Mouse (Mus musculus) myocyte (in vitro differentiated cells): Measurements from ENCODE around the gene Mrpl3. TPM values are rescaled to one million over a fixed set of nuclear protein-coding genes. Genes with fewer than 3 reads are reported as not detected.
"Not testable (repeated sequence)": the region's sequence is repeated elsewhere in the genome, so short reads cannot be mapped to it uniquely, and the experiment has no call there.

ENCODE experiments used
- H3K27me3 ChIP-seq: one replicate; pipeline ENCODE4 v1.6.1; 2011; ENCODE audit not compliant: control insufficient read depth, insufficient read depth, insufficient read length
- H3K36me3 ChIP-seq: one replicate; pipeline ENCODE4 v1.6.1; 2011; ENCODE audit not compliant: control insufficient read depth, insufficient read depth
- H3K4me2 ChIP-seq: one replicate; pipeline ENCODE4 v1.6.1; 2011; ENCODE audit warnings: low read depth, control low read depth
- H3K4me3 ChIP-seq: one replicate; pipeline ENCODE4 v1.5.1; 2011; ENCODE audit warnings: mild to moderate bottlenecking, control low read depth, moderate library complexity
- H3K79me2 ChIP-seq: one replicate; pipeline ENCODE4 v1.6.1; 2011; ENCODE audit not compliant: control insufficient read depth, insufficient read depth
- H3ac ChIP-seq: one replicate; pipeline ENCODE4 v1.6.1; 2011; ENCODE audit not compliant: control insufficient read depth, insufficient read length
- CEBPB ChIP-seq: IDR thresholded peaks from 2 replicates; pipeline ENCODE4 v1.6.1; 2011; ENCODE audit warnings: mild to moderate bottlenecking, moderate library complexity; ENCODE audit not compliant: poor library complexity, insufficient read depth, severe bottlenecking
- MAX ChIP-seq: IDR thresholded peaks from one replicate; pipeline ENCODE4 v1.6.1; 2011; ENCODE audit warnings: low read depth, mild to moderate bottlenecking, control low read depth
- MYOG ChIP-seq, 3 experiments: IDR thresholded peaks; one replicate each; pipeline ENCODE4 v1.6.1; 2011; ENCODE audit warnings: control low read depth in 2 of 3, low read depth in 2 of 3, mild to moderate bottlenecking in 2 of 3; ENCODE audit not compliant: insufficient read length in 2 of 3, control insufficient read depth in 1 of 3, insufficient read depth in 1 of 3
- POLR2A ChIP-seq: IDR thresholded peaks from one replicate; pipeline ENCODE4 v1.6.1; 2011; ENCODE audit warnings: low read depth, mild to moderate bottlenecking, control low read depth, moderate library complexity; ENCODE audit not compliant: insufficient read length
- POLR2AphosphoS2 ChIP-seq: IDR thresholded peaks from one replicate; pipeline ENCODE4 v1.6.1; 2011; ENCODE audit warnings: low read depth, control low read depth; ENCODE audit not compliant: insufficient read length
- REST ChIP-seq: IDR thresholded peaks from one replicate; pipeline ENCODE4 v1.6.1; 2011; ENCODE audit warnings: mild to moderate bottlenecking, control low read depth, moderate library complexity; ENCODE audit not compliant: insufficient read depth, insufficient read length
- TCF12 ChIP-seq: IDR thresholded peaks from one replicate; pipeline ENCODE4 v1.6.1; 2011; ENCODE audit warnings: mild to moderate bottlenecking, control low read depth; ENCODE audit not compliant: poor library complexity, insufficient read depth, severe bottlenecking
- TCF3 ChIP-seq: IDR thresholded peaks from one replicate; pipeline ENCODE4 v1.6.1; 2011; ENCODE audit warnings: low read depth, control low read depth; ENCODE audit not compliant: insufficient read length
- polyA plus RNA-seq: library from polyadenylated mRNA; unstranded; fragments of >200 nt; fragmentation: generic; extraction: Trizol; gene quantifications from one replicate; pipeline ENCODE4 v1.2.1, GENCODE M21; 2012; ENCODE audit warnings: missing spikeins

The Mrpl3 gene
- polyA plus RNA-seq, 1 experiment = 72.4 TPM

DNA sequence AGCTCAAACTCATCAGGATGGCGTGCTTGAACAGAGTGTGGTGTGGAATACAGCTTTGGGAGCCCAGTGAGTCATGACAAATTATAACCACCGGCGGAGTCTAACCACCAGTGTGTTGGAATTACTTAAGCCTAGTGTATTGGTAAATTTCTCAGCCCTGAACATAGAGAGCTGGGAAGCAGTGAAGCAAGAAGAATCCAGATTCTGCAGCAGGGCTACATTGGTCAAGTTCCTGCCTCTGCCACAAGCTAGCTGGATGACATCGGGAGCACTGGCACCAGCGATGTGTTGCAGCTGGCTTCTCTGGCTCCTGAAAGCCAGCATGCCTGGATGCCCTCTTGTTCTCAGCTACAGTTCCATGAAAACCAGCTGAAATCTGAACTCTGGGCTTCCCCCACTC, 50.9 kb downstream of the Mrpl3 start:
- no peaks in the 10 kb centered on the region for H3K36me3 ChIP-seq
- H3K4me2 ChIP-seq = no peak overlapping the region
- no peak overlapping the region for H3K4me3 ChIP-seq
- TF ChIP-seq POLR2A = no peak
- TF ChIP-seq CEBPB = no peak
- TF ChIP-seq TCF3 = no peak
- no peak for TF ChIP-seq MYOG (IDR thresholded peaks at IDR 0.05; ENCODE audit: control insufficient read depth in 1 of 3, insufficient read depth in 1 of 3, insufficient read length in 2 of 3, low read depth in 2 of 3)
- TF ChIP-seq MAX = no peak
- no peak for TF ChIP-seq POLR2AphosphoS2
- TF ChIP-seq REST = no peak
- TF ChIP-seq TCF12 = no peak
- H3K27me3 ChIP-seq = no peaks in the 10 kb centered on the region
- H3ac ChIP-seq = no peak overlapping the region
- H3K79me2 ChIP-seq = no peaks in the 10 kb centered on the region

DNA sequence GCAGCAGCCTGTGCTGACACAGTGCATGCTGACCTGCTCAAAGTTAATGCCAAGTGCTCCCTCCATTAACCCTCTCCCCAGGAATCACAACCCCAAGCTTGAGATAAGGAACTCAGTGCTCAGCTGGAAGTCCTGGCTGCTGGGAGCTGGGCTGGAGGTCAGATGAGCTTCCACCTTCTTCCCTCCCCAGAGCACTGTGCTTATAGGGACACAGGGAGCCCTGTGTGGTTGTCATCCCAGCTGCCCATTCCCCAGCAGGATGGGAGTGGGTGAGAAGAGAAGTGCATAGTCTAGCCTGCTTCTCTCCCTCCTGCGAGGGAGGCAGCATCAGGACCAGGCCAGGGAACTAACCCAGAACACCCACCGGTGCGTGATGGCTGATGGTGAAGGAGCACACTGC, 72.2 kb downstream of the Mrpl3 start:
- H3K4me3 ChIP-seq, H3ac ChIP-seq, H3K27me3 ChIP-seq, H3K4me2 ChIP-seq, H3K36me3 ChIP-seq, H3K79me2 ChIP-seq: not testable (repeated sequence)

Other genes starting within 250 kb of the Mrpl3 start
- gene Nudt16, start 78.6 kb downstream of the Mrpl3 start, polyA plus RNA-seq = 7.3 TPM
- gene 1700080E11Rik, start 91.9 kb downstream of the Mrpl3 start, polyA plus RNA-seq = not detected